Mouse (Mus musculus): ENCODE data around the gene Copz1.
"Not testable (repeated sequence)": the region's sequence is repeated elsewhere in the genome, so short reads cannot be mapped to it uniquely, and the experiment has no call there.

Copz1 gene

DNA sequence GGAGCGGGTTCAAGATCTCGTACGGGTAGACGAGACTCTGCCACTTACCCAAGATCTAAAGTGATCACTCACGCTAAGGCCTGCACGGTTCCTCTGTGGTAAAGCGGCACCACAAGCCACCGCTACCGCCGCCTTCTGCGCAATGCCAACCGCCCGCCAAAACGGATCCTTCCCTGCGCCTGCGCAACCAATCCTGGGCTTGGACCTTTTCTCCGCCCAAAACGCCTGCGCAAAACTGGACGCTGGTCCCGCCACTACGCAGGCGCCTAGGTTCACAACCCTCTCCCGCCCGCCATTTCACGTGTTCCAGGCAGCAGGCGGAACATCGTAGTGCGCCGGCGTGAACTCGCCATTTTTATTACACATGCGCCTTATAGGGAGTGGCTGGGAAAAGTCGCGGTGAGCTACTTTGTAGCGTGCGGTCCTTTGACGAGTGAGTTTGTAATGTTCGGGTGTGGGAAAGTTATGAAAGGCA, 32.8 kb upstream of the Copz1 start, which contains the start of gene Cbx5:
Gene Cbx5, minus strand, starts transcription at position 132 of the 475 bp plus-strand sequence.
- TF ChIP-seq POU5F1 (IDR thresholded peaks at IDR 0.05; ENCODE audit: borderline replicate concordance, low read length) = no peak
- no peak for TF ChIP-seq CTCF (conservative IDR thresholded peaks at IDR 0.05; ENCODE audit: low read length)
- no peak for TF ChIP-seq NANOG (IDR thresholded peaks at IDR 0.05; ENCODE audit: borderline replicate concordance, low read length)
- peaks cover 59% of the 10 kb centered on the region for H3K4me1 ChIP-seq (replicated peaks; ENCODE audit: low read depth, low read length)
- H3K36me3 ChIP-seq (ENCODE audit: insufficient read depth, low read length) = peaks cover 57% of the 10 kb centered on the region

DNA sequence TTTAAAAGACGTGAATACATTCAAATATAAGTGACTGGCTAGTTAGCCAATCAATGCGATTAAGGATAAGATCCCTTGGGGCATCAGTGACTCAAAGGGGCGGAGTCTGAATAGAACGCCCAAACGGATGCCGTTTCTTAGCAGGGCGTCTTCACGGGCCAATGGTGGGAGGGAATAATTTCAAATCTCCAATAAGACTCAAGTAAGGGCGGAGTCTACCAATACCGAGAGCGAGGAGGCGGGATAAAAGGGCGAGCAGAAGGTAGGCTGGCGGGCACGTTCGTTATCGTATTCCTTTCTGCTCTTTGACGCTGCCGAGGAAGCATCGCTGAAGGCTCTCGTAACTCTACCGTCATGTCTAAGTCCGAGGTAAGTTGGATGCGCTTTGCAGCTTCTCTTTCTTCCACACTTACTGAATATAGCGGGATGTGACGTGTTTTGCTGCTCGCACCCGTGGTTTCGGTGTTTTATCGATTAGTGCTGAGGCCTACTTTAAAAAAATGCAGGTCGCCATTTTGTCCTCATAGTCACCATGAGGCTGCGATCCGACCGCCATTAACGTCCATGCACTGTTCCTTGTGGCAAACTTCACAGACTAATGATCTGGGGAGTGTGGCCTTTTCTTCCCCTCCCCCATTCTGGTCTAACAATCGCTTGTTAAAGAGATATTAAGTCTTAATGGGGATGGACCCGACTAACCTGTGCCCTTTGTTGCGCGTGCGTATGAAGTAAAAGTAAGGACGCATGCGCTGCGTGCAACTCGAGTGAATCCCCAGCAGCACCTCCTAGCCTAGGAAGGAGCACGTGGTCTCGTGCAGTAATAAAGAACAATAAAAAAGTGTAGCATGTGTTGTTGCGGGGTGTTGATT, 32.1 kb upstream of the Copz1 start, which contains the start of gene Hnrnpa1:
Gene Hnrnpa1, plus strand, starts transcription at position 273 of the 869 bp plus-strand sequence.
- peaks cover 57% of the 10 kb centered on the region for H3K36me3 ChIP-seq (ENCODE audit: insufficient read depth, low read length)
- H3K4me1 ChIP-seq (replicated peaks; ENCODE audit: low read depth, low read length) = peaks cover 56% of the 10 kb centered on the region
- no peak for TF ChIP-seq POU5F1 (IDR thresholded peaks at IDR 0.05; ENCODE audit: borderline replicate concordance, low read length)
- TF ChIP-seq CTCF (conservative IDR thresholded peaks at IDR 0.05; ENCODE audit: low read length) = no peak
- no peak for TF ChIP-seq NANOG (IDR thresholded peaks at IDR 0.05; ENCODE audit: borderline replicate concordance, low read length)
- H3K27me3 ChIP-seq (ENCODE audit: insufficient read depth, low read length) = no peaks in the 10 kb centered on the region
- H3K4me3 ChIP-seq (replicated peaks; ENCODE audit: low read length) = peak within 1 kb of the TSS; percentile 92
- H3K9me3 ChIP-seq (ENCODE audit: low read length) = no peaks in the 10 kb centered on the region

More for the DNA sequence above, 32.8 kb upstream of the Copz1 start, which contains the start of gene Cbx5:
- no peaks in the 10 kb centered on the region for H3K9me3 ChIP-seq (ENCODE audit: low read length)
- peak within 1 kb of the TSS; percentile 92 for H3K4me3 ChIP-seq (replicated peaks; ENCODE audit: low read length)
- H3K27me3 ChIP-seq (ENCODE audit: insufficient read depth, low read length) = no peaks in the 10 kb centered on the region

DNA sequence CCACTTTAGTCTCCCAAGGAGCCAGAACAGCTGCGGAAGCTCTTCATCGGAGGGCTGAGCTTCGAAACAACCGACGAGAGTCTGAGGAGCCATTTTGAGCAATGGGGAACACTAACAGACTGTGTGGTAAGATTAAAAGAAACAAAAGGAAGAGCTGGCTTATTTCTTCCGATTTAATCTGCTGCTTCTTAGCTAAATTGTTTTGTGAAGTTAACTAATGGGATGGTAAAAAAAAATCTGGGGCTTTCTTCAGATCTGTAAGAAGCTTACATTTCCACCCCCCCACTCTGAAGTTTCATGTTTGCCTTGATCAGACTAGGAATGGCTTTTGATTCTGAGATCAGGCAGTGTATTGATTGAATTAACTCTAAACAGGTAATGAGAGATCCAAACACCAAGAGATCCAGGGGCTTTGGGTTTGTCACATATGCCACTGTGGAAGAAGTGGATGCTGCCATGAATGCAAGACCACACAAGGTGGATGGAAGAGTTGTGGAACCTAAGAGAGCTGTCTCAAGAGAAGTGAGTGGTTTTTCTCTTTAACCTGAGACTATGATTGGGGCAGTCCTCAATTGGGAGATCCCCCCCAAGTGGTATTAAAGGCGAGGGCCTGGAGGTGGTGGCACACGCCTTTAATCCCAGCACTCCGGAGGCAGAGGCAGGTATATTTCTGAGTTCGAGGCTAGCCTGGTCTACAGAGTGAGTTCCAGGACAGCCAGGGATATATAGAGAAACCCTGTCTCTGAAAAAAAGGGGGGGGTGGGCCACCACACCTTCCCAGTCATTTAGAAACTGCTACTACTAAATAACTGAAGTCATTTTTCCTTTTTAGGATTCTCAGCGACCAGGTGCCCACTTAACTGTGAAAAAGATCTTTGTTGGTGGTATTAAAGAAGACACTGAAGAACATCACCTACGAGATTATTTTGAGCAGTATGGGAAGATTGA, 31.2 kb upstream of the Copz1 start:
- Histone ChIP-seq H3K4me1 (replicated peaks; ENCODE audit: low read depth, low read length) (peaks cover 51% of the 10 kb centered on the region), H3K4me3 (replicated peaks; ENCODE audit: low read length) (peak overlapping the region; percentile 92), H3K36me3 (ENCODE audit: insufficient read depth, low read length) (peaks cover 56% of the 10 kb centered on the region)
- H3K9me3 ChIP-seq (ENCODE audit: low read length); H3K27me3 ChIP-seq (ENCODE audit: insufficient read depth, low read length): not testable (repeated sequence)

DNA sequence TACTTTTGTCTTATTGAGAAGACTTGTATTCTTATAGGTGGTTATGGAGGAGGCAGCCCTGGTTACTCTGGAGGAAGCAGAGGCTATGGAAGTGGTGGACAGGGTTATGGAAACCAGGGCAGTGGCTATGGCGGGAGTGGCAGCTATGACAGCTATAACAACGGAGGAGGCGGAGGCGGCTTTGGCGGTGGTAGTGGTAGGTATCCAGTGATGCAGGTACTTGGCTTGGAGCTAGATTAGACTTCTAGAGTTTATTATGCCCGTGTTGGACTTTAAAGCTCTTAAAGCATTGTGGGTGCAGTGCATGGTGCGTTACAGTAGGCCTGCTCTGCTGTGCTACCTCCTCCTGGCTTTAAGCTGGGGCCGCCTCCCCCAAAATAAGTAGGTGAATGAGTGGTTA, 29.6 kb upstream of the Copz1 start:
- H3K4me3 ChIP-seq (replicated peaks; ENCODE audit: low read length) = peak overlapping the region; percentile 92

DNA sequence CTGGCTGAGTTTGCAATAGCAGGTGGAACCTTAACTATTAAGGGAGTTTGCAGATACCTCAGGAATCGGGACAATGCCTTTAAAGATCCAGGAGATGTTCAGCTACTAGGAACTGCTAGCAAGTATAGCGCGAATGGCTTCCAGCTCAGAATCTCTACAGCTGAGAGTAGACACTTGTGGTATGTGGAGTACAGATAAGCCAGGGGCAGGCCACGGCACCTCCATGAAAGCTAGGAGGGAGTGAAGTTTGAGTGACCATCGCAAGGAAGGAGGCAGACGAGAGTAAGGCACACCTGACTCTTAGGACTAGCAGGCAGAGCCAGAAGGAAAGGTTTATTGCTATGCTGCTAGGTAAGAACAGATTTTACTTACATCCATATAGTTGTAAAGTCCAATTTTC, 26.9 kb upstream of the Copz1 start:
- H3K27me3 ChIP-seq (ENCODE audit: insufficient read depth, low read length) = no peaks in the 10 kb centered on the region
- TF ChIP-seq POU5F1 (IDR thresholded peaks at IDR 0.05; ENCODE audit: borderline replicate concordance, low read length) (no peak), CTCF (conservative IDR thresholded peaks at IDR 0.05; ENCODE audit: low read length) (no peak), NANOG (IDR thresholded peaks at IDR 0.05; ENCODE audit: borderline replicate concordance, low read length) (no peak)
- H3K4me3 ChIP-seq (replicated peaks; ENCODE audit: low read length) = no peak overlapping the region
- H3K4me1 ChIP-seq (replicated peaks; ENCODE audit: low read depth, low read length) = peaks cover 49% of the 10 kb centered on the region
- peaks cover 82% of the 10 kb centered on the region for H3K36me3 ChIP-seq (ENCODE audit: insufficient read depth, low read length)
- no peaks in the 10 kb centered on the region for H3K9me3 ChIP-seq (ENCODE audit: low read length)

More for the DNA sequence above, 29.6 kb upstream of the Copz1 start:
- H3K36me3 ChIP-seq (ENCODE audit: insufficient read depth, low read length) = peaks cover 69% of the 10 kb centered on the region
- TF ChIP-seq NANOG (IDR thresholded peaks at IDR 0.05; ENCODE audit: borderline replicate concordance, low read length) (no peak), POU5F1 (IDR thresholded peaks at IDR 0.05; ENCODE audit: borderline replicate concordance, low read length) (no peak)
- no peaks in the 10 kb centered on the region for H3K27me3 ChIP-seq (ENCODE audit: insufficient read depth, low read length)
- peaks cover 37% of the 10 kb centered on the region for H3K4me1 ChIP-seq (replicated peaks; ENCODE audit: low read depth, low read length)
- no peaks in the 10 kb centered on the region for H3K9me3 ChIP-seq (ENCODE audit: low read length)

DNA sequence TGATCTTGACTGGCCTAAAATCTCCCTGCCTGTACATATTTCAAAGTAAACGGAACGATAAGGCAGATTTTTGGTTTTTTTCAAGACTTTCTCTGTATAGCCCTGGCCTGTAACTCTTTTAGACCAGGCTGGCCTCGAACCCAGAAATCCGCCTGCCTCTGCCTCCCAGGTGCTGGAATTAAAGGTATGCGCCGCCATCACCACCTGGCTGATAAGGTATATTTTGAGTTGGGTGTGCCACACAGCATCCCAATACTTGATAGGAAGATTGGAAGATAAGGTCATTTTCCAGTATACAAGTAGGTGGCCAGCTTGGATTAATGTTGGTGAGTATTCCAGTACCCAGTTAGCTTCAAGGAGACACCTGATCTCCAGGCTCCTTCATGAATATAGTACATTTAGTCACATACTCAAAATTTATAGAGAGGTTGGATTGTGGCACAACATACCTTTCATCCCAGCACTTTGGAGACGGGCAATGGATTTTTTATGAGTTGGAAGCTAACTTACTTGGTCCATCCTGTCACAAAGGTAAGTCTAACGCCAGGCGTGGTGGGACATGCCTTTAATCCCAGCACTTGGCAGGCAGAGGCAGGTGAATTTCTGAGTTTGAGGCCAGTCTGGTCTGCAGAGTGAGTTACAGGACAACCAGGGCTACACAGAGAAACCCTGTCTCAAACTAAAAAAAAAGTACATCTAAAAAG, 25.3 kb upstream of the Copz1 start:
- Histone ChIP-seq H3K36me3 (ENCODE audit: insufficient read depth, low read length) (peaks cover 66% of the 10 kb centered on the region), H3K4me1 (replicated peaks; ENCODE audit: low read depth, low read length) (peaks cover 57% of the 10 kb centered on the region), H3K9me3 (ENCODE audit: low read length) (no peaks in the 10 kb centered on the region), H3K27me3 (ENCODE audit: insufficient read depth, low read length) (no peaks in the 10 kb centered on the region), H3K4me3 (replicated peaks; ENCODE audit: low read length) (no peak overlapping the region)
- TF ChIP-seq NANOG (IDR thresholded peaks at IDR 0.05; ENCODE audit: borderline replicate concordance, low read length) (no peak), CTCF (conservative IDR thresholded peaks at IDR 0.05; ENCODE audit: low read length) (no peak), POU5F1 (IDR thresholded peaks at IDR 0.05; ENCODE audit: borderline replicate concordance, low read length) (no peak)

DNA sequence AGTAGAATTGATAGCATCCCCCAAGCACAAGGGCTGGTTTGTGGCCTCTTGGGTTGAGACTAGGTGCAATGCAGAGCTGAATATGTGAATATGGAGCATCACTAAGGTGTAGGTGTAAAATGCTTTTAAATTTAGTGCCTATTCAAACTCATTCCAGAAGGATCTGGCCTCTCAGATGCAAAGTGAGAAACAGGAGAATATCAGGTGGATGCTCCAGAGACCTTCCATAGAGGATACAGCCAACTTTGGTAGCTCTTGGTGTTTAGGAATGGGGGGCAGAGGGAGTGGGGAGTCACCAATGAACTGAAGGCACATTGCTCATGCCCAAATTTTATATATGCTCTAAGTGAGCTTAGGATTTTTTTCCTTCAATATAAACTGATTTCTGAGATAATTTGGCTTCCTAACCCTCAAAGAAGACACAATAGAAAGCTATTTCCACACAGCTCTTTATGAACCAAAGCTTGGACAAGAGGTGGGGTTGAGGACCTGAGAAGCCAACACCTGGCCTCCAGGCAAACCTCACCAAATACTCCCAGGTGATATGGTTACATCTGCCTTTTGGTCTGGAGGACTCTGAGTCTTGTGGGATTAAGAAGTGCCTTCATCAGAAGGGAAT, 24.6 kb upstream of the Copz1 start:
- Histone ChIP-seq H3K9me3 (ENCODE audit: low read length) (no peaks in the 10 kb centered on the region), H3K27me3 (ENCODE audit: insufficient read depth, low read length) (no peaks in the 10 kb centered on the region), H3K36me3 (ENCODE audit: insufficient read depth, low read length) (peaks cover 59% of the 10 kb centered on the region), H3K4me3 (replicated peaks; ENCODE audit: low read length) (no peak overlapping the region), H3K4me1 (replicated peaks; ENCODE audit: low read depth, low read length) (peaks cover 56% of the 10 kb centered on the region)
- TF ChIP-seq NANOG (IDR thresholded peaks at IDR 0.05; ENCODE audit: borderline replicate concordance, low read length) = no peak
- no peak for TF ChIP-seq CTCF (conservative IDR thresholded peaks at IDR 0.05; ENCODE audit: low read length)
- TF ChIP-seq POU5F1 (IDR thresholded peaks at IDR 0.05; ENCODE audit: borderline replicate concordance, low read length) = no peak

Measured in E14TG2a.4 (cell line).